Mouse (Mus musculus): ENCODE data around the gene Mafg. TPM values are rescaled to one million over a fixed set of nuclear protein-coding genes. Genes with fewer than 3 reads are reported as not detected.

The Mafg gene
- total RNA-seq, 1 experiment from 2014 or later = 76.5 TPM

DNA sequence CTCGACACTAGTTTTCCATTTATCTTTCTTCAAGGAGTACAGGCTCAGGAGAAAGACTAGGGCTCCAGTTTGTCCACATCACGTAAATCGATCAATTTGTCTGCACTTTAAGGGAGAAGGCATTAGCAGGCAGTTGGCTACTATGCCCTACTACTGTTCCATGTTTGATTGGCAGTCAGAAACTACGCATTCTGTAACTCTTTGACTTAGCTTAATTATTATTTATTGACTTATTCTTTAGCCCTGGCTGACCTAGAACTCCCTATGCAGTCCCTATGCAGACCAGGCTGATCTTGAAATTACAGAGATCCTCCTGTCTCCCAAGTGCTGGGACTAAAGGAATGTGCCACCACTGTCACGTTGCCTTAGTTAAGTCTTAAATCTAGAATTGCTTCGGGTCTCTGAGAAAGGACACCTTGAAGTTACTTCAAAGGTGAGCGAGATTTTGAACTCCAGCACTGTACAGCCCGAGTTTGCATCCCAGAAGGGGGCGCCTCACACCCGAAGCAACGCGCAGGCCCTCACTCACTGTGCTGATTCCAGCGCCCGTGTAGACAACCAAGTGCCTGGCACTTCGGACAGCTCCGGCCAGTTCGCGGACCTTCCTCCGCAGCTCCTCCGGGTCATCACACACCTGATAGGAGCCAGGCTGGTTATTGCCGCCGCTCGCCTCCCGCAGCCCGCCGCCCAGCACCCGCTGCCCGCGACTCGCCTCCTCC, 9.3 kb downstream of the Mafg start:
- DNase-seq = peak; percentile 77

DNA sequence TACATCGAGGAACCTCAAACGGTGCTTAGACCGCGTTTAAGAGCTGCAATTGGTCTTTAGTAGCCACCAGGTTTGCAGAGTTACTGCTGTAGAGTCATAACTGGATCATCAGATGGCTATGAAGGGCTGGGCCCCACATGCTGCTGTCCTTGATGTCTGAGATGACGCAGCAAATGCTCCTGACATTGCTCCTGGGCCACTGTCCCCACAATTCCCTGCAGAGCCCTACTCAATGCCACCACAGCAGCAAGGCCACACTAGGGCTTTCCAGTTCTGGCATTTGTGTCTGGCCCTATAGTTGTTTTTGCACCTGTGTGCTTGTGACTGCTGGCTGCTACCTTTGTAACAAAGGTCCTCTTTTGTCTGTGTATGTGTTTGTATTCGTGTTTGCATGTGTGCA, 10.6 kb downstream of the Mafg start:
- DNase-seq = peak; percentile 43

DNA sequence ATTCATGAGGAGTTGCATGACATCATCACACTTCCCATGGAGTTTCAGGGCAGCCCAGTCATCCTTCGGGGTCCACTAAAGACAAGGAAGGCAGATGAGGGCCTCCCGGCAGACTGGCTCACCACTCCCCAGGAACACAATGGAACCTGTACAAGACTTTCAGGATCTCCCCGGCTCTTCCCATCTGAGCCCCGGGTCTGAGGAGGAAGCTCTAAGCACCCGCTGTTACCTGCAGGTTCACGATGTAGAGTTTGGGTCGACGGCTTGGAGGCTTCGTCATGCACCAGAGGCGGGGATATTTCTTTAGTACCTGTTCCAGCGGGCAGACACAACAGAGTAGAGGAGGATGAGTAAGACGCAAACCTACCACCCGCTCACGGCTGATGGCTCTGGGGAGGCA, 13.2 kb downstream of the Mafg start:
- no peak for DNase-seq

DNA sequence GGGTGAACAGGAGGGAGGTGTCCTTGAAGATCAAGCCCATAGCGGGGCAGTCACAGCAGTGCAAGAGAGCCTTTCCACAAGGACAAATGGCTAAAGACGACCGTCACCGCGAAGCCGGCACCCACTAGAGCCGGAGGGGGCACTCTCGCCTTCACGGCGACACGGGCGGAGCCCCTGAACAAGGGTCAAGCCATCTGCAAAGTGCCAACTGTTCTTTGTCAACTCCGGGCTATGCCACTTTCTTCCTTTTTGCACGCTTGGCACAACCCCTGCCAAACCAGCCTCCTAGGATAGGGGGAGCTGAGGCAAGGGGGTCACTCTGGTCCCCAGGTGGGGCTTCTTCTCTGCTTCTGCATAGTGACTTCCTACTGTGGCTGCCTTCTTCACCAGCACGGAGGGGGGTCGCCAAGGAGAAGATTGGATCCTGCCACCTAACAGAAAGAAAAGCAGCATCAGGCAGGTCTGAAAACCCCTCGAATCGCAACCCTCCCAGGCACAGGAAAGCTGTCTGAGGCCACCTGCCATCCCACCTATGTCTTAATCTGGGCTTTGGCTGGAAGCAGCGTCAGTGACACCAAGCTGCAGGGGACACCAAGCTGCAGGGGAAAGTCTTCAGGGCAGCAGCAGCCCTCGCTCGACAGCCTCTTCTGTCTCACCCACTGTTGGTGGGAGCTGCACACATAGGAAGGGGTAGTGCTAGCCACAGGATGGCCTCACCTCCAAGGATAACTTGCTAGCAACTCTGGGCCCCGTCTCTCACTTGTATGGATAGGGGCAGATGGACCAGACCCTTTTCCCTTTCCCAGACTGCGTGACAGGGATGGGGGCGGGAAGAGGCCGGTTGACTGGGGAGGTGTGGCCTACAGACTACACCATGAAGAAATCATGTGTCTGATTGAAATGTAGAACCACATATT, 14.5 kb downstream of the Mafg start:
- DNase-seq = no peak

DNA sequence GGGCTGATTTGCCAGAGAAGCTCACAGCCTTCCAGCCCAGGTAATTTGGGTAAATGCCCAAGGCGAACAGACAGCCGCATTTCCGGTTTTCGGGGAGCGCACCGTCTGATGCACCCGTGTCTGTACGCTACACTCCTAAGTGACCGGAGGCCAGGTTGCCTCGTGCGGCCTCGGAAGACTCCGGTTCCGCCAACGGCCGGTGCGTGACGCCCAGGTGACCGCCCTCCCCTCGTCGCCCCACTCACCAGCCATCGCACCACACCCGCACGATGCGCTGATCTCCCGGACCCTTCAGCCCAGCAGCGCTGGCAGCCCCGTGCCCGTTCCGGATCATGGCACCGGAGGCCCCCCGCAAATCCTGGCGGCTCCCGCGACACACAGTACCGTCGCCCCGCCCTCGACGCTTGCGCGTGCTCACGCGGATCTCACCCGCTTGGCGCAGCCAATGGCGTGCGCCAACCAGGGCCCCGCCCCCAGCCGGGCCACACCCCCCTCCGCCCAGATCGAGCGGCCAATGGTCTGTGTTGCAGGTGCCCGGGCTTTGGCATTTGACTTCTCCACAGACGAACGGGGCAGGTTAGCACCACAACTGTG, 15.8 kb downstream of the Mafg start, which contains the start of gene Pcyt2:
Pcyt2 (minus strand) TSS at position 418 of the 594 bp plus-strand sequence.
- DNase-seq = peak; percentile 95

DNA sequence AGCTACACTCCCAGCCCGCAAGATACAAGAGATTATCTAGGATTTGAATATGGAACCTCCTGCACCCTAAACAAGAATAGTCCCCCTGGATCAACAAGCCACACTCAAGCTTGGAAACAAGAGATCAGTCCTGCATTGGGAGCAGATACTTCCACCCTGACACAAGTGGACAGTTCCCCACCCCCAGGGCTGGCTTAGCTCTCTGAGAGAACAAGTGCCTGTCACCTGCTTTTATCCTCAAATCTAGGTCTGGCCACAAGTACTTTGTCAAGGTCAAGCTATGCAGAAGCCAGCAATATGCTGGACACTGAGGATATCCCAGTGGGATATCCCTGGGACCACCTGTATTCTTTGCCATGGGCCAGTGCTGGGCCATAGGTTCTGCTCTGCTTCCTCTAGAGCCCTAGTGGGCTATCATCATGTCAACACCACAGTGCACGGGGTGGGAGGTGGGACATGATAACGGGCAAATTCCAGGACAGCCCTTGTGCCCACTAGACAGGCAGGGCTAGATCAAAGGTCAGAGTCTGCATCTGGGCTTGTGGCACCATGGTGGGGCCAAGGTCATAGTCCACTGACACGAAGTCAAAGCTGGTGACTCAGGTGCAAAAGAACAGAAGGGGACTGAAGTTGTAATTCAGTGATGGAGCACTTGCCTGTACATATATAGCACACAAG, 16.6 kb downstream of the Mafg start:
- no peak for DNase-seq

DNA sequence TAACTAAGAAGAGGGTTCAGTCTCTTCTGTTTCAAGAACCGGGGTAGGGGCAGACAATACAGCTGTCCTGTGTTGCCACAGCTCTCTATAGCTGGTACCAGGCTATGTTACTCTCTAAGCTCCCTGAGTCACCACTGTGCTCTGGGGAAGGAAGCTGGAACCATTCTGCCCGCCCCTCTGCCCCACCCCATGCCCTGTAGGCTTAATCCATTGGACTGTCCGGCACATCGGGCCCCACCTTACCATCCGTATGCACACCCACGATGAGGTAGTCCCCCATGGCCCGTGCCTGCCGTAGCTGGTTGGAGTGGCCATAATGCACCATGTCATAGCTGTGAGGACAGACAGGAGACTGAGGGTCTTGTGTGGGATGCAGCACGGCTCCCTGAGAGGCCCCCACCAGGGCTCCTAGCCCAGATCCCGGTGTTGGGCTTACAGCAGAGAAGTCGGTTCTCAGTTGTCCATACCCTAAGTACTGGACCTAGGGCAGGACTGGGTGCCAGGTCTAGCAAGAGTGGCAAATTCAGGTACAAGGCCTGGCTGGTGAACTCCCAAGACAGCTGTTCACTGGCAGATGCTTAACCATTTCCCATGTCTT, 17.7 kb downstream of the Mafg start:
- DNase-seq = no peak

DNA sequence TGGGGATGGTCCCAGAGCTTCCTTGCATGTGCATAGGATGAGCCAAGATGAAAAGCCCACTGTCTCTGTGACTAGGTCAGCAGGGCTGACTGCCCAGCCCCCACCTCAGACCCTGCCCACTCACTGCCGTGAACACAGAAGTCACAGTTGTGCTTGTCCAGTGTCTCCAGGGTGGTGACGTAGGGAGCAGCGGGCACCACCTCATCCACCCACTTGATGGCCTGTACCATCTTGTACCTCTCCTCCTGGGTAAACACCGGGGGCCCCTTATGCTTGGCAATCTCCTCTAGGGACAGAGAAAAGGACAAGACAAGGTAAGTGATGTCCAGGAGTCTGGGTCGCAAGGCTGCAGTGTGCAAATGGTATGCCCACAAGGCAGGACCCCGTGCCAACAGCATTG, 18.2 kb downstream of the Mafg start:
- DNase-seq = no peak

DNA sequence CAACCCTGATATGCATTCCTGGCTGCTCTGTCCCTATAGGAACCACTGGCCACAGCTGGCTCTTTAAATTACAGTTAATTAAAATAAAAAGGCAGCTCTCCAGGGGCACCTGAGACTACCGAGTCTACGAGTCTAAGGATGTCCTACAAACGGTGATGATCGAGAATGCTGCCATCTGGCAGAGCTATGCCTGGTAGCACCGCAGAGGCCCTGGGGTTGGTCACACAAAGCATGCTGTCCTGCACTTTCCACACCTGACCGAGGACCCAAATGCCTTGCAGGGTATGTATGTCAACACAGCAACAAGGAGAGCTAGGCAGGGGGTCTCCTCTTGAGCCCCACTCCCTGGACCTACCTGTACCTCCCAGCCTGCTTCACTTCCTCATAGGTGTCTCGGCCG, 19.4 kb downstream of the Mafg start:
- no peak for DNase-seq

DNA sequence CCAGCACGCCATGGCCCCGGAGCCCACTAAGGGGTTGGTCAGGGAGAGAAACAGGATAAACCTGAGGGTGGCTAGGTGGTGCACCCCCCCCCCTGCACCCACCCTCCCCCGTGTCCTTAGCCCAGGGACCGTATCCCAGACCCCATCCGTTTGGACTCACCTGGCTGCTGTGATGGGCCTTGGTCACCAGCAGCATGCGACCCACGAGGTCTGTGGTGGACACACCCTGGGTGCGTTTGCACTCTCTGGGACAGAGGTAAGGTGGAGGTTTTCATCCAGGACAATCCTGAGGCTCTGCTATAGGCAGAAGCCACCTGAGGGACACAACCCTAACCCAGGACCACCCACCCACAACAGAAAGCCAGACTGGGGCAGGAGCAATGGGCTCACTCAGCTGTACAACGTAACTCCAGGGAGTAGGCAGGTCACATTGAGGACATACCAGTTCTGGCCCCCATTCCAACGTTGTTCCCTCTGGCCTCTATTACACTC, 19.9 kb downstream of the Mafg start:
- DNase-seq = no peak

DNA sequence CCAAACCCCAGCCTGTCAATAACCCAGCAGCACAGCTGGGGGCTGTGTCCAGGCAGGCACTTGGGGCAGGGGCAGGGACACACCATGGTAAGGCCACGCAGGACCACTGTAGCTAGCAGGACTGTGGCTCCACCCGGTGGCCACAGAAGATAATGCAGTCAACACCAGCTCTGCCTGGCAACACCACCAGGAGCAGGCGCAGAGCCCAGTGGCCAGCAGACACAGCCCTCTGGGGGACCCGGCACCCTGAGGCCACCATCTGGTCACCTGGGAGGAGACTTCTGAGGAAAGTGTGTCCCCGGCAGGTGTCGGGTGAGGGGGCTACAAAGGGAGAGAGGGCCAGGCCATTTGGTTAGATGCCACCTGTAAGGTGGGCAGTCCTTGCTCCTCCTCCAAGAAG, 20.6 kb downstream of the Mafg start:
- peak; percentile 77 for DNase-seq

DNA sequence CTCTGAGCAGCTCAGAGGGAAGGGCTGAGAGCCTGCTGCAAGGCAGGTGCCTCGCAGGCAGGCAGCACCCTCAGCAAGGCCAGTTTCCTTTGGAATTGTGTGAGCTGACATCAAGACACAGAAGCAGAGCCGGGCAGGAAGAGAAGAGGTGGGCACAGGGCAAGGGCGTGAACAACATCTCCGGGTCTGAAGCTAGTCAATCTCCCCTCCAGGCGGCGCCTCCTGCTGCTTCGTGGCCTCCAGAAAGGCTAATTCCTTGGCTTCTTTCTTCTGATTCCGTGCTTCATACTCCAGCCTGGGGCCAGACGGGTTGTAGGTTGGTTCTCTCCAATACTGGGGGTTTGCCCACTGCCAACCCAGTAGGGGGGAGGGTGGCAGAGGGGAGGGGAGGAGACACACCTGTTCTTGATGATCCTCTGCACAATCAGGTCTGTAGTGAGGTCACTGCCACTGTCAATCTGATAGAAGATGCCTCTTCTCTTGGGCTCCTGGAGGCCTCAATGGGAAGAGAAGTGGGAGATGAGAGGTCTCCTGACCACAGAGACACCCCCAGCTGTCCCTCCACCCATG, 22.8 kb downstream of the Mafg start:
- no peak for DNase-seq

DNA sequence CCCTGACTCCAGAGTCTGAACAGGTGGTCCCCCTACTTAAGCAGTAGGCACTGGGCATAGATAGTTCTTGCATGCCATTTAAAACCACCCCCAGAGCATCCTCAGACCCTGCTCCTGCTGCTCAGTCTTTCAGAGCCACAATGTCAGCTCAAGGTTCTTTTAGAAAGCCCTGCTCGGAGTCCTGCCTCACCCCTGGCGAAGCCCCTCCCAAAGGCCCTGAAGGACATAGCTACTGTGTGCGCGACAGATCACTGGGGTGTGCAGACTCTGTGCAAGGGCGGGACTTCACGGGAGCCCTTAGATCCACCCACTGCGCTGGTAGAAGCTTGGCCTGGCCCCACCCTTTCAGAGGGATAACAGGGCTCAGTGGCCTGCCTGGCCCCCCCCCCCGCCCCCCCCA, 24.1 kb downstream of the Mafg start:
- peak; percentile 61 for DNase-seq

DNA sequence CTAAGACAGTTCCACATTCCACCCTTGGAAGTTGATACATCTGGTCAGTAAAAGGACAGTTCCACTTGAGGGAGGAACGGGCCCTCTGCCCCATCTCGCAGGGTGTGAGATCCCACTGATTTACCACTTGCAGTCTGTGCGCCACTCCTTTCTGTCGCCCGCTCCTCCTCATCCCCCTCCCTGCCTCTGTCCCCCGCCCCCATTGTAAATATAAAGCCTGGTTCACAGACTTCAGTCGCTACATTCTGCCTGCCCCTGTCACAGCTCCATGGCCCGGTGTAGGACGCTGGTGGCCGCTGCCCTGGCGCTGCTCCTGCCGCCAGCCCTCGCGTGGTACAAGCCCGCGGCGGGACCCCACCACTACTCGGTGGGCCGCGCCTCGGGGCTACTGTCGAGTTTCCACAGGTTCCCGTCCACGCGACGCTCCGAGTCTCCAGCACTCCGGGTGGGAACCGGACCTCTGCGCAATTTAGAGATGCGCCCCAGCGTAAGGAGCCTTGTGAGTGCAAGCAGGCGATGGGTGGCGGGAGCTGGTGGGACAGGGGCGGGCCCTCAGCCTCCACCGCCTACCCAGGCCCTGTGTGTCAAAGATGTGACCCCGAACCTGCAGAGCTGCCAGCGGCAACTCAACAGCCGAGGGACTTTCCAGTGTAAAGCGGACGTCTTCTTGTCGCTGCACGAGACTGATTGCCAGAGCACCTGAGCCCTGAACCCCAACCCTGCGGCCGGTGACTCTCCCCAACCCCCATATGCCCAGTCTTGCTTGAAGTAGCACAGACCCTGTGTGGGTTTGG, 25.0 kb downstream of the Mafg start, which contains the start of gene Npb:
Npb (plus strand) TSS at position 237 of the 794 bp plus-strand sequence.
- DNase-seq = no peak

DNA sequence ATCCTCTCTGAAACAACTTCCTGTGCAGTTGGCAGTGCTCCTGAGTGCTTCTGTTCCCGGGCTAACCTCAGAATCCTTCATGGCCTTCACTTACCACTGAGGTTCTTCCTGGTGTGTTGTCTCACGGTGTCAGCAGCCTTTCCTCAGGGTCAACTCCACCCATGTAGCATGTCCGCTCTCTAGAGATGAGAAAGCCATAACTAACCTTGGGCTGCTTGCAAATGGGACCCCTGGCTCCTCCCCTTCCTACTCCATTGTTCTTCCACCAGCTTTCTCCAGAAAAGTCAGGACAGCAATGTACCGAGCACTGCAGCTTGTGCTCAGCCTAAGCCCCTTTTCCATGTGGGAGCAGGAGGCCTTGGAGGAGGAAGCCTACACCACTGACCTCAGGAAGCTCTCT, 26.6 kb downstream of the Mafg start:
- no peak for DNase-seq

DNA sequence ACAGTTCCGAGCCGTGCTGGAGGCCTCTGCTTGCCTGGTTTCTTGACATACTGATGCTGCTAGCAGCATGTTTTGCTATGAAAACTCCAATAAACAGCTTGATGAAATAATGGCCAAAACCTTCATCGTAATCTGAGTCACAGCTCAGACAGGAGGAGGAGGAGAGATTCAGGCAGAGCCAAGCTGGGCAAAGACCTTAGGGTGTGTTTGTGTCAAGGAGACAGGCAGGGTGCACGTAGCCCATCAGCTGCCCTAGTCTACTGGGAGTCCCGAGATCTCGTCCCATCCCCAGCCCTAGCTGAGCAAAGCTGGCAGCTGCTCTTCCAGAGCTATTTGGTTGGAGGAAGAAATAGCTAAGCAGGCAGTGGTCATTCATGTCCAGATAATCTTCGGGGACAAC, 27.7 kb downstream of the Mafg start:
- no peak for DNase-seq

DNA sequence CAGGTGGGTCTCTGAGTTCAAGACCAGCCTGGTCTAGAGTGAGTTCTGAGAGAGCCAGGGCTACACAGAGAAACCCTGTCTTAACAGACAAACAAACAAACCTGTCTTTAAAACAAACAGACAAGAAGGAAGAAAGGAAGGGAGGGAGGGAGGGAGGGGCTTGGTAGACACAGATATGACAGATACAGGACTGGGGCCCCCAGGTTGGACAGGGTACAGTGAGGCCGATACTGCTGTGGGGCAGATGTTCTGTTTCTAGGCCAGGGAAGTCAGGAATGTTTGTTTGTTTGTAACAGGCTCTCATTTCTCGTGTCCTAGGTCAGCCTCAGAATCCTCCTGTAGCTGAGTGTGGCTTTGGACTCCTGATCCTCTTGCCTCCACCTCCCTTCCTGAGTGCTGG, 29.9 kb downstream of the Mafg start:
- DNase-seq = no peak

DNA sequence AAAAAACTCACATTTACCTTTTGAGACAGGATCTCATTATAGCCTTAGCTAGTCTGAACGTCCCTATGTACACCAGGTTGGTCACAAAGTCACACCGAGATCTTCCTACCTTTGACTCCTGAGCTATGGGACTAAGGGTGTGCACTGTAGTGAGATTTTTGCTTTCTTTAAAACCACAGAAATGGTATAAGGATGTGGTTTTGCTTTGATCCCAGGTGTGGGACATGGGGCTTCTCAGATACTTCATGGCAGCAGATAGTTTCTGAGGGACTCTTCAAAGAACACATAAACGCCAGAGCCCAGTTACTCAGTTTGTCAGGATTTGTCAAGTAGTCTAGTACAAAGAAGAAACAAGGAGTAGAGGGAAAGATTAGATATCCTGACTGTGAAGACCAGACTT, 32.7 kb downstream of the Mafg start:
- no peak for DNase-seq

DNA sequence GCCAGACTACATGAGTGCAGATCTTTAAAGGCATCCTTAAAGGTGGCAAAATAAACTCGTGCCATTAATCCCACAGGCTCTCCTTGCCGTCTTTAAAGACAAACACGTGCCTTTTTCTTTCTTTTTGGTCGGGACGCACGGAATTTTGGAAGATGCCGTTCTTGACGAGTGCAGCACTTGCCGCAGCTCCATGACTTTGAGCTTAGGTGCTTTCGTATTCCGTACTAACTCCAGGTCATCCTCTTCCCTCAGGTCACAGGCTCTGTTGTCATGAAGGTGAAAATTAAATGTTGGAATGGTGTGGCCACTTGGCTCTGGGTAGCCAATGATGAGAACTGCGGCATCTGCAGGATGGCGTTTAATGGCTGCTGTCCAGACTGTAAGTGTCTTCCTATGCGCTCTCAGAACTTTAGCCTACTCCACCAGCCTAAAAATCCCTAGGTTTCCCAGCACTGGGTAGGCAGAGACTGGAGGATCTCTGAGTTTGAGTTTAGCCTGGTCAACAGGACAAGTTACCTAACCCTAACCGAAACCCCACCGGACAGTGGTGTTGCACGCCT, 34.3 kb downstream of the Mafg start:
- no peak for DNase-seq

DNA sequence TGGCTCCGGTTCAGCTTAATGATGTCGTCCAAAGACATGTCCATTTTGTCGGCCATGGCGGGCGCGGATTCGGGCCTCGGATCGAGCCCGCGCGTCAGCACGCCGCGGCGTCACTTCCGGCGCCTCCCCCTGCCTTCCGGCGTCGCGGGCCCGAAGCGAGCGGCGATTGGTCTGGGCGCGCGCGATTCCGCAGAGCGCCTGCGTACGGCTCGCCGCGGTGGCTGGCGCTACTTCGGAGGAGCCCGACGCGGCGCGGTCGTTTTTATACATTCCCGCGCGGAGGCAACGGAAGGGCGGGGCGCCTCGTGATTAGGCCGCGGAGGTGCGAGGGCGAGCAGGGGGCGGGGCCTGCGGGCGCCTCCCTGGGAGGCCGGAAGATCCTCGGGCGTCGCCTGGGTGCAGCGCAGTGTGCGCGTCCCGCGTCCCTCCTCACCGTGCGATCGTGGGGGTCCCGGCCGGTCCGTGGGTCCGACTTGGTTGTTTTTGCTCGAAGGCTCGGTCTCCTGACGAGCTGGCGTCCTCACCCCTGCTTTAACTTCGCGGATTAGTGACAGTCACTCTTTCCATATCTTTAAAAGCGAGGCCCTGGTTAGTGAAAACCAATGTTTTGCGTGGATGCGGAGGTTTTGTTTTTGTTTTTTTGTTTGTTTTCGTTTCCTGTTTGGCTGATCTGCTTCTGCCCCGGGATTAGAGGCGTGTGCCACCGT, 35.0 kb downstream of the Mafg start, which contains the start of the genes Alyref and Anapc11:
Alyref (minus strand) TSS at position 83 of the 707 bp plus-strand sequence.
Anapc11 (plus strand) TSS at position 139 of the 707 bp plus-strand sequence.
- DNase-seq = peak; percentile 96
